Mouse (Mus musculus): ENCODE results near the gene Myo1g. TPM values are rescaled to one million over a fixed set of nuclear protein-coding genes. Genes with fewer than 3 reads are reported as not detected.

Myo1g gene
- polyA plus RNA-seq, 1 experiment: 0.04 TPM

GRCm38 (mm10) chr11:6472076-6472475 lies 48.7 kb downstream of the Myo1g start:
- Histone ChIP-seq H3K79me2 (ENCODE audit: control insufficient read depth, insufficient read depth) (peaks cover 87% of the 10 kb centered on the region), H3K79me3 (ENCODE audit: low read depth) (peaks cover 79% of the 10 kb centered on the region), H3K4me3 (ENCODE audit: insufficient read depth, poor library complexity, severe bottlenecking) (peak overlapping the region; percentile 85), H3ac (ENCODE audit: control insufficient read depth, insufficient read length, low read depth) (peak overlapping the region; percentile 66), H3K27me3 (ENCODE audit: control insufficient read depth, insufficient read depth, insufficient read length) (no peaks in the 10 kb centered on the region), H3K36me3 (ENCODE audit: control insufficient read depth, insufficient read depth) (peaks cover 76% of the 10 kb centered on the region)
- TF ChIP-seq CTCF (IDR thresholded peaks at IDR 0.05; ENCODE audit: control insufficient read depth, insufficient read depth, insufficient read length) (no peak), MAX (IDR thresholded peaks at IDR 0.05) (no peak), MYOD1 (IDR thresholded peaks at IDR 0.05; ENCODE audit: control insufficient read depth, insufficient read length, low read depth) (no peak), MYOG (IDR thresholded peaks at IDR 0.05; ENCODE audit: control insufficient read depth, extremely low read depth, insufficient read length) (no peak), FOSL1 (IDR thresholded peaks at IDR 0.05; ENCODE audit: insufficient read depth, low read length, poor library complexity, severe bottlenecking) (no peak), CEBPB (IDR thresholded peaks at IDR 0.05; ENCODE audit: low read depth) (no peak), USF1 (IDR thresholded peaks at IDR 0.05; ENCODE audit: low read depth) (no peak)

- H3K36me3 ChIP-seq (ENCODE audit: control insufficient read depth, insufficient read depth): peaks cover 82% of the 10 kb centered on the region
- no peaks in the 10 kb centered on the region for H3K27me3 ChIP-seq (ENCODE audit: control insufficient read depth, insufficient read depth, insufficient read length)
- peak overlapping the region; percentile 85 for H3K4me3 ChIP-seq (ENCODE audit: insufficient read depth, poor library complexity, severe bottlenecking)
- TF ChIP-seq USF1 (IDR thresholded peaks at IDR 0.05; ENCODE audit: low read depth) (no peak), CEBPB (IDR thresholded peaks at IDR 0.05; ENCODE audit: low read depth) (no peak), FOSL1 (IDR thresholded peaks at IDR 0.05; ENCODE audit: insufficient read depth, low read length, poor library complexity, severe bottlenecking) (no peak), CTCF (IDR thresholded peaks at IDR 0.05; ENCODE audit: control insufficient read depth, insufficient read depth, insufficient read length) (no peak), MYOD1 (IDR thresholded peaks at IDR 0.05; ENCODE audit: control insufficient read depth, insufficient read length, low read depth) (no peak), MYOG (IDR thresholded peaks at IDR 0.05; ENCODE audit: control insufficient read depth, extremely low read depth, insufficient read length) (no peak), MAX (IDR thresholded peaks at IDR 0.05) (no peak)
- peak overlapping the region; percentile 48 for H3ac ChIP-seq (ENCODE audit: control insufficient read depth, insufficient read length, low read depth)
- peaks cover 92% of the 10 kb centered on the region for H3K79me2 ChIP-seq (ENCODE audit: control insufficient read depth, insufficient read depth)
- H3K79me3 ChIP-seq (ENCODE audit: low read depth): peaks cover 84% of the 10 kb centered on the region
Observed at GRCm38 (mm10) chr11:6471493-6471892, 49.3 kb downstream of the Myo1g start.

DNA sequence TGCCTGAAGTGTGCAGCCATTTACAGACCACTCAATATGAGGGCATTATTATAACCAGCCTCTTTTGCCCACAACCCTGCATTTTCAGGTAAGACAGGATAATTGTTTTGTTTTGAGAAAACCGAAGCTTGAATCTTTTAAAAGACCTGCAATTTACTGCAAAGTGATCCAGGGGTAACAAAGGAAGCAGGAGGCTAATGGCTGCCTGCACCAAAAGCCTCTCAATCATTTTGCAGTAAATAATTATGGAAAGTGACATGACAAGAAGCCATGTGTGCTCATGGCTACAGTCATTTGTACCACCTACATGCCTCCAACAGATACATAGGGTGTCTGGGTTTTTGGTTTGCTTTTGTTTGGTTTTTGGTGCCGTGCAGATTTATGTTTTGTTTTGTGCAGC lies 49.7 kb downstream of the Myo1g start:
- H3K27me3 ChIP-seq (ENCODE audit: control insufficient read depth, insufficient read depth, insufficient read length): no peaks in the 10 kb centered on the region
- peaks cover 87% of the 10 kb centered on the region for H3K79me3 ChIP-seq (ENCODE audit: low read depth)
- H3K36me3 ChIP-seq (ENCODE audit: control insufficient read depth, insufficient read depth): peaks cover 86% of the 10 kb centered on the region
- peaks cover 97% of the 10 kb centered on the region for H3K79me2 ChIP-seq (ENCODE audit: control insufficient read depth, insufficient read depth)
- peak overlapping the region; percentile 85 for H3K4me3 ChIP-seq (ENCODE audit: insufficient read depth, poor library complexity, severe bottlenecking)
- peak overlapping the region; percentile 66 for H3ac ChIP-seq (ENCODE audit: control insufficient read depth, insufficient read length, low read depth)
- TF ChIP-seq USF1 (IDR thresholded peaks at IDR 0.05; ENCODE audit: low read depth) (no peak), MYOG (IDR thresholded peaks at IDR 0.05; ENCODE audit: control insufficient read depth, extremely low read depth, insufficient read length) (no peak), MYOD1 (IDR thresholded peaks at IDR 0.05; ENCODE audit: control insufficient read depth, insufficient read length, low read depth) (no peak), MAX (IDR thresholded peaks at IDR 0.05) (no peak), CEBPB (IDR thresholded peaks at IDR 0.05; ENCODE audit: low read depth) (no peak), FOSL1 (IDR thresholded peaks at IDR 0.05; ENCODE audit: insufficient read depth, low read length, poor library complexity, severe bottlenecking) (no peak), CTCF (IDR thresholded peaks at IDR 0.05; ENCODE audit: control insufficient read depth, insufficient read depth, insufficient read length) (no peak)

DNA sequence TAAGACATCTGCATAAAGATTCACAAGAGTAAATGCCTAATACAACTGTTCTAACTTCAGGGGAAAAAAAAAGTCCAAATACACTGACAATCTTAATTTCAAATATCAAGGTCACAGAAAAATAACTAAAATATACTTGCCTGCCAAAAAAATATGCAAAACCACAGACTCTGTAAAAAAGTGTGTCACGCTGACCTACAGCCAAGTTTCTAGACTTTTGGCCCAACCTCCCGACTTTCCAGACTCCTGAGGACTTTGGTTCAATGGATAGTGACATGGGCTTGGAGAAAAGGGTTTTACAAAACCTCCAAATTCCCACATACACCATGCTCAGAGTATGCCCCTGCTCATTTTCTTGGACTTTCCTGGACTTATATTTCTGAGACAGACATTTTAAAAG lies 52.2 kb downstream of the Myo1g start:
- no peak overlapping the region for H3ac ChIP-seq (ENCODE audit: control insufficient read depth, insufficient read length, low read depth)
- TF ChIP-seq CTCF (IDR thresholded peaks at IDR 0.05; ENCODE audit: control insufficient read depth, insufficient read depth, insufficient read length) (no peak), FOSL1 (IDR thresholded peaks at IDR 0.05; ENCODE audit: insufficient read depth, low read length, poor library complexity, severe bottlenecking) (no peak), CEBPB (IDR thresholded peaks at IDR 0.05; ENCODE audit: low read depth) (no peak), MYOG (IDR thresholded peaks at IDR 0.05; ENCODE audit: control insufficient read depth, extremely low read depth, insufficient read length) (no peak), USF1 (IDR thresholded peaks at IDR 0.05; ENCODE audit: low read depth) (no peak)
- H3K79me3 ChIP-seq (ENCODE audit: low read depth): peaks cover 71% of the 10 kb centered on the region
- H3K4me3 ChIP-seq (ENCODE audit: insufficient read depth, poor library complexity, severe bottlenecking): no peak overlapping the region
- H3K36me3 ChIP-seq (ENCODE audit: control insufficient read depth, insufficient read depth): peaks cover 86% of the 10 kb centered on the region
- peaks cover 82% of the 10 kb centered on the region for H3K79me2 ChIP-seq (ENCODE audit: control insufficient read depth, insufficient read depth)
- H3K27me3 ChIP-seq (ENCODE audit: control insufficient read depth, insufficient read depth, insufficient read length): no peaks in the 10 kb centered on the region

GRCm38 (mm10) chr11:6465122-6465521 lies 55.6 kb downstream of the Myo1g start:
- Histone ChIP-seq H3K79me3 (ENCODE audit: low read depth) (peaks cover 39% of the 10 kb centered on the region), H3K79me2 (ENCODE audit: control insufficient read depth, insufficient read depth) (peaks cover 48% of the 10 kb centered on the region), H3ac (ENCODE audit: control insufficient read depth, insufficient read length, low read depth) (no peak overlapping the region), H3K36me3 (ENCODE audit: control insufficient read depth, insufficient read depth) (peaks cover 53% of the 10 kb centered on the region), H3K4me3 (ENCODE audit: insufficient read depth, poor library complexity, severe bottlenecking) (no peak overlapping the region), H3K27me3 (ENCODE audit: control insufficient read depth, insufficient read depth, insufficient read length) (no peaks in the 10 kb centered on the region)
- TF ChIP-seq CEBPB (IDR thresholded peaks at IDR 0.05; ENCODE audit: low read depth) (no peak), MYOD1 (IDR thresholded peaks at IDR 0.05; ENCODE audit: control insufficient read depth, insufficient read length, low read depth) (no peak), FOSL1 (IDR thresholded peaks at IDR 0.05; ENCODE audit: insufficient read depth, low read length, poor library complexity, severe bottlenecking) (no peak), MYOG (IDR thresholded peaks at IDR 0.05; ENCODE audit: control insufficient read depth, extremely low read depth, insufficient read length) (no peak), CTCF (IDR thresholded peaks at IDR 0.05; ENCODE audit: control insufficient read depth, insufficient read depth, insufficient read length) (no peak), USF1 (IDR thresholded peaks at IDR 0.05; ENCODE audit: low read depth) (no peak), MAX (IDR thresholded peaks at IDR 0.05) (no peak)

All from C2C12 (cell line).